Mouse (Mus musculus): Measurements from ENCODE around the gene Samd10. TPM values are rescaled to one million over a fixed set of nuclear protein-coding genes. Genes with fewer than 3 reads are reported as not detected.

Gene Samd10
- polyA plus RNA-seq (2012; rRNA removed): 26.1 and 30.2 TPM in 2 replicates

- DNase-seq: peak; percentile 81
- TF ChIP-seq POLR2A (IDR thresholded peaks at IDR 0.05; ENCODE audit: low read depth, low read length): no peak
- peak; percentile 20; the same call in 1 of the 2 replicates for TF ChIP-seq CTCF (conservative IDR thresholded peaks at IDR 0.05; ENCODE audit: insufficient read depth, insufficient read length, low read depth, low read length)
- H3K27me3 ChIP-seq (replicated peaks; ENCODE audit: control insufficient read depth, insufficient read depth, low read length): no peaks in the 10 kb centered on the region
- peak within 1 kb of the TSS; percentile 97 for H3K4me3 ChIP-seq (ENCODE audit: insufficient read depth, low read depth, low read length)
- peaks cover 9% of the 10 kb centered on the region; the same call in 1 of the 2 replicates for H3K4me1 ChIP-seq (ENCODE audit: control insufficient read depth, insufficient read depth, low read length)
- no peaks in the 10 kb centered on the region for H3K36me3 ChIP-seq (ENCODE audit: control insufficient read depth, insufficient read depth, low read length)
- H3K27ac ChIP-seq (ENCODE audit: insufficient read depth, low read depth, low read length): peak within 1 kb of the TSS; percentile 92
- 1% methylated on average over 71 of the region's 71 CpGs for WGBS
Measured at GRCm38 (mm10) chr2:181598454-181599351, at the start of gene Samd10. Gene Samd10 (minus strand): TSS chr2:181599212.

GRCm38 (mm10) chr2:181646626-181647472 lies 47.8 kb upstream of the Samd10 start:
- no peak for DNase-seq
- WGBS: 69% methylated on average over 6 of the region's 6 CpGs
- no peak overlapping the region for H3K27ac ChIP-seq (ENCODE audit: insufficient read depth, low read depth, low read length)

GRCm38 (mm10) chr2:181645666-181646065 lies 46.7 kb upstream of the Samd10 start:
- Histone ChIP-seq H3K4me1 (ENCODE audit: control insufficient read depth, insufficient read depth, low read length) (no peaks in the 10 kb centered on the region), H3K27me3 (replicated peaks; ENCODE audit: control insufficient read depth, insufficient read depth, low read length) (no peaks in the 10 kb centered on the region), H3K36me3 (ENCODE audit: control insufficient read depth, insufficient read depth, low read length) (peaks cover 9% of the 10 kb centered on the region), H3K27ac (ENCODE audit: insufficient read depth, low read depth, low read length) (no peak overlapping the region), H3K4me3 (ENCODE audit: insufficient read depth, low read depth, low read length) (no peak overlapping the region)
- 93% methylated on average over 3 of the region's 3 CpGs for WGBS
- DNase-seq: no peak
- TF ChIP-seq POLR2A (IDR thresholded peaks at IDR 0.05; ENCODE audit: low read depth, low read length) (no peak), CTCF (conservative IDR thresholded peaks at IDR 0.05; ENCODE audit: insufficient read depth, insufficient read length, low read depth, low read length) (no peak)

More at GRCm38 (mm10) chr2:181646626-181647472, 47.8 kb upstream of the Samd10 start:
- TF ChIP-seq CTCF (conservative IDR thresholded peaks at IDR 0.05; ENCODE audit: insufficient read depth, insufficient read length, low read depth, low read length): no peak
- TF ChIP-seq POLR2A (IDR thresholded peaks at IDR 0.05; ENCODE audit: low read depth, low read length): no peak
- Histone ChIP-seq H3K36me3 (ENCODE audit: control insufficient read depth, insufficient read depth, low read length) (peaks cover 9% of the 10 kb centered on the region), H3K4me3 (ENCODE audit: insufficient read depth, low read depth, low read length) (no peak overlapping the region), H3K27me3 (replicated peaks; ENCODE audit: control insufficient read depth, insufficient read depth, low read length) (no peaks in the 10 kb centered on the region), H3K4me1 (ENCODE audit: control insufficient read depth, insufficient read depth, low read length) (no peaks in the 10 kb centered on the region)

GRCm38 (mm10) chr2:181644361-181644760 lies 45.3 kb upstream of the Samd10 start:
- no peak overlapping the region for H3K4me3 ChIP-seq (ENCODE audit: insufficient read depth, low read depth, low read length)
- no peaks in the 10 kb centered on the region for H3K4me1 ChIP-seq (ENCODE audit: control insufficient read depth, insufficient read depth, low read length)
- TF ChIP-seq CTCF (conservative IDR thresholded peaks at IDR 0.05; ENCODE audit: insufficient read depth, insufficient read length, low read depth, low read length) (peak; percentile 72), POLR2A (IDR thresholded peaks at IDR 0.05; ENCODE audit: low read depth, low read length) (no peak)
- H3K27me3 ChIP-seq (replicated peaks; ENCODE audit: control insufficient read depth, insufficient read depth, low read length): no peaks in the 10 kb centered on the region
- WGBS: 91% methylated on average over 2 of the region's 2 CpGs
- H3K36me3 ChIP-seq (ENCODE audit: control insufficient read depth, insufficient read depth, low read length): peaks cover 6% of the 10 kb centered on the region
- peak; percentile 56 for DNase-seq
- no peak overlapping the region for H3K27ac ChIP-seq (ENCODE audit: insufficient read depth, low read depth, low read length)

- TF ChIP-seq POLR2A (IDR thresholded peaks at IDR 0.05; ENCODE audit: low read depth, low read length) (no peak), CTCF (conservative IDR thresholded peaks at IDR 0.05; ENCODE audit: insufficient read depth, insufficient read length, low read depth, low read length) (no peak)
- H3K27me3 ChIP-seq (replicated peaks; ENCODE audit: control insufficient read depth, insufficient read depth, low read length): no peaks in the 10 kb centered on the region
- peaks cover 7% of the 10 kb centered on the region for H3K36me3 ChIP-seq (ENCODE audit: control insufficient read depth, insufficient read depth, low read length)
- no peak overlapping the region for H3K27ac ChIP-seq (ENCODE audit: insufficient read depth, low read depth, low read length)
- 91% methylated on average over 3 of the region's 3 CpGs for WGBS
- H3K4me3 ChIP-seq (ENCODE audit: insufficient read depth, low read depth, low read length): no peak overlapping the region
- no peak for DNase-seq
- no peaks in the 10 kb centered on the region for H3K4me1 ChIP-seq (ENCODE audit: control insufficient read depth, insufficient read depth, low read length)
Measured at GRCm38 (mm10) chr2:181635865-181636264, 36.9 kb upstream of the Samd10 start.

- Histone ChIP-seq H3K4me1 (ENCODE audit: control insufficient read depth, insufficient read depth, low read length) (no peaks in the 10 kb centered on the region), H3K27ac (ENCODE audit: insufficient read depth, low read depth, low read length) (no peak overlapping the region), H3K27me3 (replicated peaks; ENCODE audit: control insufficient read depth, insufficient read depth, low read length) (no peaks in the 10 kb centered on the region), H3K36me3 (ENCODE audit: control insufficient read depth, insufficient read depth, low read length) (peaks cover 7% of the 10 kb centered on the region), H3K4me3 (ENCODE audit: insufficient read depth, low read depth, low read length) (no peak overlapping the region)
- TF ChIP-seq POLR2A (IDR thresholded peaks at IDR 0.05; ENCODE audit: low read depth, low read length) (no peak), CTCF (conservative IDR thresholded peaks at IDR 0.05; ENCODE audit: insufficient read depth, insufficient read length, low read depth, low read length) (no peak)
- over 99% methylated on average over 6 of the region's 6 CpGs for WGBS
- DNase-seq: no peak
Measured at GRCm38 (mm10) chr2:181632624-181633023, 33.6 kb upstream of the Samd10 start.
